Mouse (Mus musculus) layer of hippocampus, postnatal 36 days (tissue): ENCODE results near the gene Frs2. TPM values are rescaled to one million over a fixed set of nuclear protein-coding genes. Genes with fewer than 3 reads are reported as not detected.
"Not testable (repeated sequence)": the region's sequence is repeated elsewhere in the genome, so short reads cannot be mapped to it uniquely, and the experiment has no call there.

Experiments used
- DNase-seq, 2 experiments: peaks; one replicate each; pipeline ENCODE4 v3.0.0; 2022
- total RNA-seq, 2 experiments: library from RNA; stranded (reverse); gene quantifications; 2 replicates each; pipeline ENCODE4 v1.2.3; 2021

Frs2 gene
- total RNA-seq, 2 experiments from 2014 or later: 35.5 to 37.6 TPM

DNA sequence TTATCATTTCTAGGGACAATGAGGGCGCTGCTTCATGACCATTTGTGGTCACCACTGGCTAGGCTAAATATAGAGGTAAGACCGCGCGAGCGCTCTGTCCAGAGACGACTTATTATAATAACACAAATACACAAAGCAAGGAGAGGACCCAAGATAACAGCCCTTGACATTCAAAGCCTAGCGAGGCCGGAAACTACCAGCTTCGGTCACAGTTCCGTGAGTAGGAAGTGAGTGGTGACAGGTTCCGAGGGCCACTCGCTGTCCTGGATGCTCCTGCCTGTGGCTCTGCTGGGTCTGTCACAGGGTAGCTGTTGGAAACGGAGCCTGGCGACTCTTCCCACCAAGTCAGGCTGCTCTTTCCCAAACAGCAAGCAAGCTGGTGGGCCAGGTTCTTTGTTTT lies 106.0 kb downstream of the Frs2 start:
- no peak for DNase-seq

DNA sequence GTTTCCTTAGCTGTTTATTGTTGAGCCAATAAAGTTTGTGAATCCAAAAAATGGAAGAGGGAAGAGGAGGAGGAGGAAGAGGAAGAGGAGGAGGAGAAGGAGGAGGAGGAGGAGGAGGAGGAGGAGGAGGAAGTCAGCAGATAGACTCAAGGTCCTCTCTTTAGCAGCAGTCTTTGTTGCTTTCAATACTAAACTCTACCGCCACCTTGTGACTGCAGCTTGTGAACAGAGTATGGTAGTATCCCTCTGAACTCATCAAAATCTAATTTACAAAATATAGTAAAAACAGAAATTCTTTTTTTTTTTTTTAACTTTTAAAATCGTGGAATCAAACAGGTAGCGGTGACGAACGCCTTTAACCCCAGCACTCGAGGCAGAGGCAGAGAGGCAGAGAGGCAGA lies 108.0 kb downstream of the Frs2 start:
- DNase-seq: no peak

DNA sequence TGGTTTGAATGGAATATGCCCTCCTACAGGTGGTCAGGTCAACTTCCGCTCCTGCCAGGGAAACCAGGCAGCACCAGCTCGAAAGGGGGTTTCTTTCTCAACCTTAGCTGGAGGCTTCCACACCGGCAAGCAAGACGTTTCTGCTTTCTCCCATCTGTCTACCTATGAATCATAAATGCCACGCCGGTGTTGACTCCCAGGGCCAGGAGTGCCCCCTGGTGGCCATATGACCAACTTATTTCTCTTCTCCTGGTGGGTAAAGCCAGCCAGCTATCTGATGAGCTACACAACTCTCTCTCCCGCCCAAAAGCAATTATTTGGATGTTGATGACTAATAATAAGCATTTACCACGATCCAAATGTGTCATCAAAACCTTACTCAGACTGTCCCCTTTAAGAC lies 114.5 kb downstream of the Frs2 start:
- peak; percentile 63 to 70 for DNase-seq

DNA sequence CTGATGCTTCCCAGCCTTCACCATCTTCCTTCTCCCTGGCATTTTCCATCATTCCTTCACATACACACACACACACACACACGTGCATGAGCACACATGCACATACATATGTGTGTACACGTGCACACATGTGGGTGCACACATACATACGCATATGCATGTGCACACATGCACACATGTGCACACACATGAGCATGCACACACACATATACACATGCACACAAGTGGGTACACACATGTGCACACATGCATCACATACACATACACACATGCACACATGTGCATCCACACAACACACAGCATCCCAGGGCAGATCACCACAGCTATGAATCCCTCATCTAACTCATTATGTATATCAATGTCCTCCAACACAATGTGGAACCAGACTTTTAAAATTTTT lies 117.2 kb downstream of the Frs2 start:
- DNase-seq: no peak

- DNase-seq: no peak
These were observed 122.2 kb downstream of the Frs2 start for GRCm38 (mm10) chr10:117026176-117026575.

DNA sequence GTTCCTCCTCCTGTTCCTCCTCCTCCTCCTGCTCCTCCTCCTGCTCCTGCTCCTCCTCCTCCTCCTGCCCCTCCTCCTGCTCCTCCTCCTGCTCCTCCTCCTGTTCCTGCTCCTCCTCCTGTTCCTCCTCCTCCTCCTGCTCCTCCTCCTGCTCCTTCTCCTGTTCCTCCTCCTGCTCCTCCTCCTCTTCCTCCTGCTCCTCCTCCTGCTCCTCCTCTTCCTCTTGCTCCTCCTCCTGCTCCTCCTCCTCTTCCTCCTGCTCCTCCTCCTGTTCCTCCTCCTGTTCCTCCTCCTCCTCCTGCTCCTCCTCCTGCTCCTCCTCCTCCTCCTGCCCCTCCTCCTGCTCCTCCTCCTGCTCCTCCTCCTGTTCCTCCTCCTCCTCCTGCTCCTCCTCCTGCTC lies 122.6 kb downstream of the Frs2 start:
- not testable (repeated sequence) for DNase-seq

GRCm38 (mm10) chr10:117023693-117024092 lies 124.6 kb downstream of the Frs2 start:
- DNase-seq: no peak

- DNase-seq: no peak
These were observed 127.1 kb downstream of the Frs2 start for GRCm38 (mm10) chr10:117021020-117021754.

Other genes starting within 250 kb of the Frs2 start
- 10 to 100 TPM; 64.9 to 67.7 TPM for gene Rab3ip, start 197.8 kb downstream of the Frs2 start, total RNA-seq
- not detected for gene Gm10271, start 175.9 kb downstream of the Frs2 start, total RNA-seq
- gene Best3, start 162.2 kb downstream of the Frs2 start, total RNA-seq: 1 to 10 TPM; 2.1 to 2.2 TPM
- under 1 TPM in 1 of 2 experiments, not detected in 1; 0.25 TPM for gene Lrrc10, start 103.2 kb downstream of the Frs2 start, total RNA-seq
- gene Cct2, start 84.7 kb downstream of the Frs2 start, total RNA-seq: 100 to 1,000 TPM; 184 to 188 TPM
- gene Yeats4, start 76.0 kb upstream of the Frs2 start, total RNA-seq: 10 to 100 TPM; 46.1 to 48.0 TPM
- gene 9530003J23Rik, start 90.2 kb upstream of the Frs2 start, total RNA-seq: not detected
- gene Lyz2, start 133.8 kb upstream of the Frs2 start, total RNA-seq: 10 to 100 TPM; 11.2 to 12.7 TPM
- gene Lyz1, start 144.3 kb upstream of the Frs2 start, total RNA-seq: 1 to 10 TPM in 1 of 2 experiments, under 1 TPM in 1; 1.00 to 1.3 TPM
- gene Cpsf6, start 231.5 kb upstream of the Frs2 start, total RNA-seq: 100 to 1,000 TPM; 119 TPM